Mouse (Mus musculus) liver, postnatal 0 days (tissue): ENCODE measurements around the gene Mxi1.

ENCODE experiments used
- CTCF ChIP-seq: sonication (generic); IDR thresholded peaks from 2 replicates; pipeline ENCODE4 v1.5.1; 2016; ENCODE audit warnings: antibody characterized with exemption, low read depth
- EP300 ChIP-seq: IDR thresholded peaks from 2 replicates; pipeline ENCODE4 v1.6.1; 2016; ENCODE audit warnings: antibody characterized with exemption, low read depth, mild to moderate bottlenecking

DNA sequence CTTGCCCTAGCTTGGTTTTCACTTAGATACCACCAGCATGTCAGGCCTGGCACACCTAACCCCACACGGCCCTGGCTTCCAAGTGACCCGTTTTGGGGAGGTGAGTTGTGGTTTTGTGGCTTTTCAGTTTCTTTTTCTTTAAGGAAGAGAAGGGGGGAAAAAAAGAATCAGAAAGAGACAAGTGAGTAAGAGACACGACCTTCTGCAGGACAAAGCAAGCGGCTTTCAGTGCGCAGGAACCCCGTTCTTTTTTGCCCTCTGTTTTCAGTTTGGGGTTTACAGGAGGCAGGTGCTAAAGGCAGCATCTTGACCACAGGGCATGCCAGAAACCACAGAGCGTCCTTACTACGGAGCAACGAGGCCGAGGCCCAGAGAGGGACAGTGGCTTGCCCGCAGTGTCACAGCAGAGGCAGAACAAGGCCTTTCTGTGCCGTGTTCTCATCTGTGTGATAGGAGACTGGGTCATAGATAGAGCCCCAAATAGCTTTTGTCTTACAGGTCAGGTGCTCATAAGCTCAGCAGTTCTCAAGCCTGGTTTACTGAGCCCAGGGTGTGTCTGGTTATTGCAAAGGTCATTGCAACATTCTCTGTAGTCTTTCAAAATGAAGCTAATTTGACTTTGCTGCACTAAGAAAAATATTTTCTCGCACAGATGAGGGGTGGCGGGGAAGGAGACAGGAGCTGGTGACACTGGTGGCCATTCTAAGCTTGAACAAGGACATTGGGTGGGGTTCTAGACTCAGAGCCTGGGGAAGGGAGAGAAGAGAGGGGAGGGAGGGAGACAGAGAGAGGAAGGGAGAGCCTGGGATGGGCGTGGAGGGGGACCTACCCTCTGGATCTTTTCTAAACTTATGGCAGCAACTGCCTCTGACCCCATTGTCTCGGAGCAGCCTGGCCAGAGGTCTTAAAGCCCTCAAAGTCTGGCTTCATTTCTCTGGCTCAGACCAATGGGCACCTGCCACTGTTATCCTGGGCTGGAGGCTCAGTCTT lies 8.1 kb downstream of the Mxi1 start:
- TF ChIP-seq CTCF (no peak), EP300 (no peak)
